Mouse (Mus musculus) kidney, adult 2 months (tissue): ENCODE measurements around the gene Ctu1.

ENCODE experiments used
- CTCF ChIP-seq: fragments of 200-500 bp; conservative IDR thresholded peaks from 2 replicates; pipeline ENCODE4 v1.5.1; 2011; ENCODE audit warnings: low read depth, mild to moderate bottlenecking, control low read depth, low read length, moderate library complexity, mixed read lengths; ENCODE audit not compliant: insufficient read depth, insufficient read length
- POLR2A ChIP-seq: fragments of 200-500 bp; IDR thresholded peaks from one replicate; pipeline ENCODE4 v1.6.1; 2011; ENCODE audit warnings: low read depth, low read length, control low read depth

GRCm38 (mm10) chr7:43672581-43673260 is 905 bp downstream of the Ctu1 start:
- TF ChIP-seq POLR2A: no peak
- TF ChIP-seq CTCF: no peak
